Mouse (Mus musculus): Measurements from ENCODE around the gene Cers1.

Cers1 gene

DNA sequence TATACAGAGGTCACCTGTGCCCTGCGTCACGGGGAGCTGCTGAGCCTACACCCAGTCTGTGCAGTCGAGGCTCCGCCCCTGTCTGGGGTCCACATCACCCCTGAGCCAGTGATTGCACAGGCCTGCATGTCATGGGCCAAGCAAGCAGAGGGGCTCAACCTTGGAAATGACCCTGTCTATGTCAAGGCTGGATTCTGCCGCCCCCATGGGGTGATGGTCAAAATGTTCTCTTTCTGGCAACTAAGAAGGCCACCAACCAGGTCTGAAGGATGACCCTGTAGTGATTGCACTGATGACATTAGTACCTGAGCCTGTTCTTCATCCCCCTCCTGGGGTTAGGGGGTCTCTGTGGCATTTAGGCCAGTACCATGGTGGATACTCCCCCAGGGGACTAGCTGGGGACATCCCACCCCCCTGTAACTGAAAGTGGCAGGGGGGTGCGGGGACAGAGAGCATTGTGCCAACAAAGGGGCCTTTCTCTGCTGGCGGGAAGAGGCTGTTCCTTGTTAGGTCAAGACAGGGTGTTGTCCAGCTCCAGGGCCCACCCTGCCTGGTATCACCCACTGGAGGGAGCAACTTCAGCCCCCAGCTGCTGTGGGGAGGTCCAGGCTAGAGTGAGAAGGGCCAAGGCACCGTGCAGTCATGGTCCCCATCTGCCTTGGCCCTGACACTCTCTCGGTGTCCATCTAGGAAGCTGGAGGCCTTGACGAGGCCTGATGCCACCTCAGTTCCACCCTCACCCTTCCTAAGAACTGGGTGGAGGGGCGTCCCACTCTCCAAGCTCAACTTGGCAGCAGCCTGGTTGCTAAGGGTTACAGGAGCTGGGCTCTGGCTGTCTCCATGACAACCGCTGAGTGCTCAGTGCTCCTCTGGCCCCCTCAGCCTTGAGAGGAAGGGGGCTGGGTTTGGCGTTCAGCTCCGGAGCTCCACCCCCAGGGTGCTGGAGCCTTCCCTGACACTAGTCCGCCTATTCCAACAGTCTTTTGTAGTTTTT, 1.2 kb downstream of the Cers1 start:
- peak; percentile 82 to 91 for DNase-seq (ENCODE audit: low spot score in 2 of 2)

DNA sequence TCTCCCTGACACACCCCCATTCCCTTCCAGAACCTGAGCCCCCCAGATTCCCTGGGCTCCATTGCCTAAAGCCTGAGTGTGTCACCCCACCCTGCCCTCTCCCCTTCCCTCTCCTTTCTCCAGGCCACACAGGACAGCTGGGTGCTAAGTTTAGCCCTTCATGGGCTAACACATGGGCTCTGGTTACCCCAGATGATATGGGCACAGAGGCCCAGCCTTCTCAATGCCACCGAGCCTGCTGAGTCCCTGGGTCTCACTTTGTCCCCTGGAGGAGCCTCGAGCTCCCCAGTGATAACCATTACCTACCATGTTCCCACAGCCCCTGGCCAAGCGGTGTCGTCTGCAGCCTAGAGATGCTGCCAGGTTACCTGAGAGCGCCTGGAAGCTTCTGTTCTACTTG, 2.3 kb downstream of the Cers1 start:
- no peak for DNase-seq (ENCODE audit: low spot score in 2 of 2)

DNA sequence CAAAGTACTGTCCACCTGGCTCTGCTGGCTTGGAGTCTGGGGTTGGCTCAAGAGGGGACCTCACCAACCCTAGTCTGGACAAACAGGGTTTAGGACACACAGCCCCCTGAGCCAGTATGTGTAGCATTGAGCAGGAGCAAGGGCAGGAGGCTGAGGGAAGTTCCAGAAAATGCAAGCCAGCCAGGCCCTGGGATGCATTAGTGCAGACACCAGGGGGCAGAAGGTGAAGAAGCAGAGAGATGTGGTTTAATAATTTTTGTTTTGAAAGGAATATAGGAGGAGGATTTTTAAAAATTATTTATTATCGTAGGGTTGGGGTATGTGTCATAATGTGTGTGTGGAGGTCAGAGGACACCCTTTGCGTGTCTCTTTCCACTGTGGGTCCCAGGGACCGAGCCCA, 8.1 kb downstream of the Cers1 start:
- DNase-seq (ENCODE audit: low spot score in 2 of 2): no peak

DNA sequence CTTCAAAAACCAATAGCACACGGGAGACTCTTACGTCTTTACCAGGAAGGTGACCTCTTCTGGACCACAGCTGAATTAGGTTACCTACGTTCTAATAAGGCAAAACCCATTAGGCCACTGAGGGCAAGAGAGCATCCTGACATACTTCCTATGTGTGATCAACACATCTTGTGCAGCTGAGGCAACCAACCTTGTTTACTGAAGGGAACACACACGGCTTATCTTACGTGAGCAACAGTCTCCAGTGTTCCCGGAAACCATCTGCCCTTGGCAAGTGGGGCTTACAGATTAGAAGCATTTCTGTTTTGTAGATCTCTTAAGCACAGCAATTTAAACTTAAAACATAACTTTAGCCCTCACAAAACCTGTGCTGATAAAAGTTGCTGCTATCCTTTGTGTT, 11.9 kb downstream of the Cers1 start:
- no peak for DNase-seq (ENCODE audit: low spot score in 2 of 2)

GRCm38 (mm10) chr8:70329124-70329834, 13.7 kb downstream of the Cers1 start, which contains the start of gene Gdf1:
Gene Gdf1 (plus strand): TSS chr8:70329817.
- no peak for DNase-seq (ENCODE audit: low spot score in 2 of 2)

DNA sequence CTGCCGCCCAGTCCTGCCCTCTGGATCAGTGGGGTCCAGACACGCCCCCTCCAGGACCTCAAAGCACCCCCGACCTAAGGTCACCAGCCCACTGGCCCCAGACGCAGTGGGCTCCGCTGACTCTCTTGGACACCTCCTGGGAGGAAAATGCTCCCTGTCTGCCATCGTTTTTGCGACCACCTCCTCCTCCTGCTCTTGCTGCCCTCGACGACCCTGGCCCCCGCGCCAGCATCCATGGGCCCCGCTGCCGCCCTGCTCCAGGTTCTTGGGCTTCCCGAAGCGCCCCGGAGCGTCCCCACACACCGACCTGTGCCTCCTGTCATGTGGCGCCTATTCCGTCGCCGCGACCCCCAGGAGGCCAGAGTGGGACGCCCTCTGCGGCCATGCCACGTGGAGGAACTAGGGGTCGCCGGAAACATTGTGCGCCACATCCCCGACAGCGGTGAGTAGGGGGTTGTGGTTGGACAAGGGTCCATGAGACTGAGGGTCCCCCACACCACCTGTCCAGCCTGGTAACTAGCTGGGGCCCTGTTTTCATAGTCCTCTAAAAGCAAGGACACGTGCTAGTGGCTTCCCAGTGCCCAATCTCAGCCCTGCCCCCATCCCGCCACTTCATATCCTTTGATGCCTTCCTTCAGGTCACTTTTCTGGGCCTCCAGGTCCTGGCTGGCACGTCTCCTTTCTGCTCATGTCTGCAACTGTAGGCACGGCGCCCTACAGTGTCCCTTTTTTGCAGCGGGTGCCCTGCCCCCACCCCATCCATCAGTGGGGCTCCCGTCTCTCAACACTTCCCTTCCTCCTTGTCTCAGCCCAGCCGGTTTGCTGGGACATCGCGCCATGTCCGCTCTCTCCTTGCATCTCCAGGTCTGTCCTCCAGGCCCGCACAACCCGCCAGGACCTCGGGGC, 14.5 kb downstream of the Cers1 start:
- DNase-seq (ENCODE audit: low spot score in 2 of 2): no peak

GRCm38 (mm10) chr8:70330741-70331364, 15.3 kb downstream of the Cers1 start:
- peak; percentile 69 to 76 for DNase-seq (ENCODE audit: low spot score in 2 of 2)

GRCm38 (mm10) chr8:70331526-70331925, 16.0 kb downstream of the Cers1 start:
- no peak for DNase-seq (ENCODE audit: low spot score in 2 of 2)

DNA sequence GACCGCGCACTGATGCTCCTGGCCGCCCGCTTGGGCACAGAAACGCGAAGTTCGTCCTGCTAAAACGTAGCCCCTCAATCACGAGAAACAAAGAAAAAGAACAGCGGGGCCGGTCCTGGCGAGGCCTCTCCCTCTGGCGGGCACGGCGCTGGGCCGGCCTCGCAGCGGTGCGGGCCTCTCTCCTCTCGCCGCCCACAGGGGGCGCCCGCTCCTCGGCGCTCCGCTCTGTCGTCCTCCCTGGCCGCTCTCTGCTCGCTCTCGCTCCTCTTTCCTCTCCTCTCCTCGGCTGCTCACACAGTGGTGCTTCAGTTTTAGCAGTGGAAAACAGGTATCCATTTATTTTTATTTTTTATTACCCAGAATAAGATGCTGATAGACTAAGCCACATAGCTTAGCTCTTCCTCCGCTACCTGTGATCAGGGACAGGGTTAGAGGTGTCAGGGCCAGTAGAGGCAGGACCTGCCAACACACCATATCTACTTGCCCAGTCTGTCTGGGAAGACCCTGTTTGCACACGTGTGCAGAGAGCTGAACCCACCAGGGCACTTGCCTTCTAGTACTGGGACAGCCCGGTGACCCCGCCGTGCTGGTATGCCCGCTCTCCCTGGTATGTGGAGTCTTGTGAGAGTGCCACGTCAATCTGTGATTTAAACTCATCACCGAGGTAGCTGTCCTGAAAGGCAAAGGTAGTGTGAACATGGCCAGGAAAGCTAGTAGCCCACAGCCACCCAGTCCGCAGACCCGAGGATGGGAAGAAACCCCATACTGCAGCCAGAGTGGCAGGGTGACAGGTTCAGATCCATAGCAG, 16.7 kb downstream of the Cers1 start:
- peak; percentile 72 to 78 for DNase-seq (ENCODE audit: low spot score in 2 of 2)

DNA sequence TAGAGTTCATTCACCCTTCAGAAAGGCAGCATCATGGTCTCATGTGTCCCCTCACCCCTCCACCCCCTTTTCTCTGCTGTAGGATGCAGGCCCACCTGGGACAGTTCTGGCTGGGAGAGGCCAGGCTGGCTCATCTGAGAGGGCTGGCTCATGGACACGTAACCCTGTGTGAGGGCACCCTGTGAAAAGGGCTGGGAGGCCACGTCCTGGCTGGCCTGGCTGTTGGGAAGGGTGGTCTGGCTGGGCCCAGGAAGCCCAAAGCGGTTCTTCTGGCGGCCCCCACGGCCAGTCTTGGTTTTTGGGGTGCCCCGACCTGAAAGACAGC, 17.3 kb downstream of the Cers1 start:
- no peak for DNase-seq (ENCODE audit: low spot score in 2 of 2)

DNA sequence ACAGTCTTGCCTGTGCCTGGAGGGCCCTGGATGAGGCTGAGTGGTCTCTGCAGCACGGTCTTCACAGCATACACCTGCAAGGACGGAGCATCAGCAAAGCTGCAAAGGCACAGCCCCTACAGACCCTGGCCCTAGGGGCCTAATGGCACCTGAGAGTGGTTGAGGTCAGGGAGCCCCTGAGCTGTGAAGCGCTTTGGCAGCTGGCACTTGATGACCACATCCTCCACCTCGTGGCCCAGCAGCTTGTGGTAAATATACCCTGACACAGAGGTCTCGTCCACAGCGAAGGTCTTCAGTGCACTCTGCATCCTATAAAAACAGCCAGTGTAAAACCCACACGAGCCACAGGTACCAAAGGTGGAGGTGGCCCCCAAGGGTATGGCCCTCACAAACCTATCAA, 23.4 kb downstream of the Cers1 start:
- no peak for DNase-seq (ENCODE audit: low spot score in 2 of 2)

DNA sequence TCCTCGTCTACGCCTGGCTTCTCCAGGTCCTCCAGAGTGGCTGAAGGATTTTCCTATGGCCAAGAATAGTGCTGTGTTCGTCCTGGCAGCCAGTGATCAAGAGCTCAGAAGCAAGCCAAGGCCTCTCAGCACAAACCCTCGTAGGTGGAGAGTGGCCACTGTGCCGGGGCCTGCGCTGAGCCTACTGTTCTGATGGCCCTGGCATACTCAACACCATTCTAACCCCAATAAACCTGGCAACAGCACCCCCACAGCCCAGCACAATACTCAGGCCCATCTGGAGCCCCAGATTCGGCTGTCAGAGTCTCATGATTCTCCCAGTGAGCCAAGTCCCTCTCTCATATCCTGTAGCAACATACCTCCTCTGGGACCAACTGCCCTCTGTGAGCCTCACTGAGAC, 25.1 kb downstream of the Cers1 start:
- no peak for DNase-seq (ENCODE audit: low spot score in 2 of 2)

DNA sequence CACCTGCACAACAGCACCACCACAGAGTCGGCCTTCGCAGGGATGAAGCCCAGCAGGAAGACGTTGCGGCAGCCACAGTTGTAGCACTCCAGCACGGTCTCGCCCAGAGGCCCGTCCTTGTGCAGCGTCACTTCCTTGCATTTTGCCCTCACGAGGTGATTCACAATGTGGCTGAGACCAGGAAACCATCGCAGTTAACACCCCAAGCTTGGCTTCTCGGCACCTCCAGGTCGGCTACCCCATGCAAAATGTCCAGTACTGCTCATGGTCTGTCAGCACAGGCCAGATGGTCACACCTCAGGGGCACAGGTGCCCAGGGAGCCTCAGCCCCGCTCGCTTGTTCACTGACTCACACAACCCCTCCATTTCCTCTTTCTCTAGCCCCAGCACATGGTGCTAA, 26.4 kb downstream of the Cers1 start:
- DNase-seq (ENCODE audit: low spot score in 2 of 2): no peak

DNA sequence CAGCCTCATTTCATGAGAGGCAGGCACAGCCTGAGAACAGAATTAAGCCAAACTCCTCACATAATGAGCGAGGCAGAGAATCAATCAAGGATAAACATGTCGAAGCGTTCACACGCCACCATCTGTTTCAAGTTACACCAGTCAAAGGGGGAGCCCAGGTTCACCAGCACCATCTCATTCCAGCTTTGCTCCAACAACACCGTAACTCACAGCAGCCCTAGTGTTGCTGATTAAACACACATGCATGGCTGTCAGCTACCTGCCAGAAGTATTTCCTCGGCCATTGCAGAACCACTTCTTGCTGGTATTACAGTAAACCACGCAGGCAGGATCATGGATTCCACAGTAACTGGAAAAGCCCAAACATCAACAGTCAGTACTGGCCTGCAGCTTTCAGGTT, 27.5 kb downstream of the Cers1 start:
- no peak for DNase-seq (ENCODE audit: low spot score in 2 of 2)

- DNase-seq (ENCODE audit: low spot score in 2 of 2): peak in 1 of 2 experiments; percentile 68
Observed at GRCm38 (mm10) chr8:70343696-70344095, 28.1 kb downstream of the Cers1 start.

DNA sequence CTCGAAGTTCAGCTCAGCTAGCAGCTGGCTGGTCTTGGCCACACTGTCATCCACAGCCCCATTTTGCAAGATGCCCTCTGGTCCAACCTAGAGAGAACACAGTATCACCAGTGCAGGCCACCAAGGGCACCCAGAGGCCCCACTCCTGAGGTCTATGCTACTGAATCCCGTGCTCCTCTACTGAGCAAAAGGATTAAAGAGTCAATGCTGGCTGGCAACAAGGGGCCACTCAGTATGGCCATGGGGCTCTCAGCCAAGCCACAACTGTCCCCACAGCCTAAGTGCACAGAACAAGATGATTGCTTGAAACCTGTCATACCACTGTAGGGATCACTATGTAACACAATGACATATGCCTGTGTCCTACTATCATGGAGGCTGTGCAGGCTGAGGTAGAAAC, 28.7 kb downstream of the Cers1 start:
- DNase-seq (ENCODE audit: low spot score in 2 of 2): no peak

GRCm38 (mm10) chr8:70347443-70347842, 31.9 kb downstream of the Cers1 start:
- DNase-seq (ENCODE audit: low spot score in 2 of 2): no peak

GRCm38 (mm10) chr8:70347860-70348420, 32.4 kb downstream of the Cers1 start:
- DNase-seq (ENCODE audit: low spot score in 2 of 2): no peak

DNA sequence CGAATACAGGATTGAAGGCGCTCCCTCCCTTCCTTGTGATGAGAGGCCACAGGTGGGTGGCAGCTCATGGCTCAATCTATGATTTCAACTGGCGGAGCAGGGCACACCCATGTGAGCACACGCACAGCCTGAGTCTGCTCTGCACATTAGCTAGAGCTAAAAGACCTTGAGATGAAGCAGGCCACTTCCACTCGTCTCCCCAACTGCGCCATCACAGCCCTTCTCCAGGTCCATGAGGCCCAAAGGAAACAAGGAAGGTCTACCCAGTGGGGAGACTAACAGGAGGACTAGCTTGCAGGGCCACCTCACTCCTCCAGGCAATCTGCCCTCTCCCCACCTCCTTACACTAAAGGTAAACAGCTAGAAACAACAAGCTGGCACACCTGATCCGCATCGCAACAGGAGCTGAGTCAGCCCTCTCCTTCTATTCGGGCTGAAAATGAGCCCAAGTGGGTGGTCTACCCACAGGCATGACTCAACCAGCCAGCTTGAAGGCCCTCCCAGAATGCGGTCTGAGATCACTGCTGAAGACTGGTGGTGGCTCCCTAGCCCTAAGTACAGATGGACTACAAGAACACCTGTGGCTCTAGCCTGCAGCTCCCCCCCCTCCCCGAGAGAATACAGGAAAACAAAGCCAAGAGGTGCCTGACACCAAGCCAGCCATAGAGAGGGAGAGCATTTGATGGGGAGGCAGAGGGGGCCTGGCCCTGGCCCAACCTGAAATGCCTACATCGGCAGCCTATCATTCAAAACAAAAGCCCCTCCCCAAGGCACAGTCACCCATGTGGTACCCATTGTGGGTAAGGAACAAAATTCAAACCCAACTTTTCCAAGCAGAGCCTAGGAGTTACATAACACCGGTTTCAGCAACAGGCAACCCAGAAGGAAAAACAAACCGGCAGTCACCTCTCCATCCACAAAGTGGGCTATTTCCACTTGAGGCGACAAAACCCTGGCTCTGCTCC, 35.7 kb downstream of the Cers1 start:
- no peak for DNase-seq (ENCODE audit: low spot score in 2 of 2)

Data from frontal cortex, postnatal 36 days (tissue).